Mouse (Mus musculus): Measurements from ENCODE around the gene Tmem119.

- TF ChIP-seq TAL1 (IDR thresholded peaks at IDR 0.05; ENCODE audit: low read length): no peak
- no peak for TF ChIP-seq GATA1 (IDR thresholded peaks at IDR 0.05; ENCODE audit: low read length)
Observed at GRCm38 (mm10) chr5:113806414-113806813, 6.1 kb upstream of the Tmem119 start.
